Mouse (Mus musculus) heart, embryonic 12.5 days (tissue): ENCODE data around the gene Rbm11. TPM values are rescaled to one million over a fixed set of nuclear protein-coding genes. Genes with fewer than 3 reads are reported as not detected.

Experiments
- polyA plus RNA-seq: library from polyadenylated mRNA; unstranded; fragments of >200 nt; fragmentation: Nextera tagmentation; extraction: Ambion mirVana; gene quantifications from 2 replicates; pipeline ENCODE4 v1.2.1, GENCODE M21; 2016

Gene Rbm11
- polyA plus RNA-seq, 1 experiment from 2014 or later, result 0.47 TPM

Other genes starting within 250 kb of the Rbm11 start
- gene Lipi, start 6.8 kb upstream of the Rbm11 start, polyA plus RNA-seq, result not detected in 2 replicates
- gene Hspa13, start 174.3 kb downstream of the Rbm11 start, polyA plus RNA-seq, result 26.4 and 28.2 TPM in 2 replicates